Mouse (Mus musculus): ENCODE measurements at regions not wholly inside any gene's neighbourhood (a gene's known extent, or its start where the extent isn't known, plus 50 kb on each side); places are given as distances from the start of the nearest gene placed in this dataset.

DNA sequence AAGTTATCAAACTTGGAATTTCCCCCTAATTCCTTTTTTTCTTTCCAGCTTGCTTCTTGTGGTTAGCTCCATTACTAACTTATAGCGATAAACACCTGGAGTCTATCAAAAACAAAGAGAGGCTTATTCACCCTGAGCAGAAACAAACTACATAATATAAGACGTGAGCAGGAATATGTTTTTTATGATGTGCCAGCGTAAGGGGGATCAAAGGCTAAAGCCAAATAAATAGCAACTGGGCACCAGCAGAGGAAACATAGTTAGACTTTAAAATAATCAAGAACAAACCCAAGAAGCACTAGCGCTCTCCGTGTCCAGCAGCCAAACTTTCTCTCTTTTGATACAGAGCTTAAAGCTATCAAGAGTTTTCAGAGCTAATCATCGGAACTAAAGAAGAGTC is 76.1 kb downstream of the Rps12 start:
- TF ChIP-seq CTCF (IDR thresholded peaks at IDR 0.05; ENCODE audit: insufficient read depth, low read length) (no peak), POLR2A (IDR thresholded peaks at IDR 0.05; ENCODE audit: borderline replicate concordance, extremely low read depth, low read depth, low read length) (no peak)
